Mouse (Mus musculus) adrenal gland, adult 8-10 months (tissue): ENCODE measurements around the gene Ak7. TPM values are rescaled to one million over a fixed set of nuclear protein-coding genes. Genes with fewer than 3 reads are reported as not detected.

Experiments
- DNase-seq: peaks from one replicate; pipeline ENCODE4 v3.0.0; 2022
- total RNA-seq, 4 experiments: library from RNA; stranded (reverse); gene quantifications; 2 replicates each; pipeline ENCODE4 v1.2.4; 2022

Ak7 gene
- total RNA-seq, 4 experiments from 2014 or later: 0.12 to 1.1 (median 0.60) TPM

- DNase-seq: no peak
Observed at GRCm38 (mm10) chr12:105730851-105731460, 25.2 kb downstream of the Ak7 start.

- no peak for DNase-seq
Observed at GRCm38 (mm10) chr12:105733370-105734159, 27.8 kb downstream of the Ak7 start.

GRCm38 (mm10) chr12:105735226-105735888, 29.6 kb downstream of the Ak7 start:
- DNase-seq: no peak

- DNase-seq: no peak
Observed at GRCm38 (mm10) chr12:105735889-105736251, 30.1 kb downstream of the Ak7 start.

GRCm38 (mm10) chr12:105738316-105739096, 32.7 kb downstream of the Ak7 start:
- no peak for DNase-seq

GRCm38 (mm10) chr12:105739656-105740055, 33.9 kb downstream of the Ak7 start:
- no peak for DNase-seq

GRCm38 (mm10) chr12:105748114-105748513, 42.3 kb downstream of the Ak7 start:
- no peak for DNase-seq

- no peak for DNase-seq
Observed at GRCm38 (mm10) chr12:105753813-105754212, 48.0 kb downstream of the Ak7 start.

- no peak for DNase-seq
Observed at GRCm38 (mm10) chr12:105757816-105758497, 52.2 kb downstream of the Ak7 start.

GRCm38 (mm10) chr12:105758911-105759310, 53.1 kb downstream of the Ak7 start:
- DNase-seq: no peak

- no peak for DNase-seq
Observed at GRCm38 (mm10) chr12:105759849-105760478, 54.2 kb downstream of the Ak7 start.

- DNase-seq: no peak
Observed at GRCm38 (mm10) chr12:105761171-105761570, 55.4 kb downstream of the Ak7 start.

GRCm38 (mm10) chr12:105761629-105762028, 55.9 kb downstream of the Ak7 start:
- DNase-seq: no peak

- DNase-seq: no peak
Observed at GRCm38 (mm10) chr12:105769700-105770099, 63.9 kb downstream of the Ak7 start.

- no peak for DNase-seq
Observed at GRCm38 (mm10) chr12:105774871-105775270, 69.1 kb downstream of the Ak7 start.

GRCm38 (mm10) chr12:105777651-105778050, 71.9 kb downstream of the Ak7 start:
- no peak for DNase-seq

- DNase-seq: peak; percentile 85
Observed at GRCm38 (mm10) chr12:105784196-105784999, 78.6 kb downstream of the Ak7 start, which contains the start of gene Papola. TSS of gene Papola (plus strand) at chr12:105784694.

- peak; percentile 57 for DNase-seq
Observed at GRCm38 (mm10) chr12:105785000-105785774, 79.4 kb downstream of the Ak7 start.

- DNase-seq: no peak
Observed at GRCm38 (mm10) chr12:105786113-105786512, 80.3 kb downstream of the Ak7 start.

GRCm38 (mm10) chr12:105787626-105788025, 81.8 kb downstream of the Ak7 start:
- no peak for DNase-seq
